Mouse (Mus musculus) large intestine, adult 2 months (tissue): ENCODE data around the gene Il21. TPM values are rescaled to one million over a fixed set of nuclear protein-coding genes. Genes with fewer than 3 reads are reported as not detected.

Experiments used
- DNase-seq: peaks from one replicate; pipeline ENCODE4 v3.0.0-alpha.2; 2012; ENCODE audit warnings: low read depth, low spot score
- WGBS: fragments of 180-500 bp; shearing (Covaris S2); methylation state at CpG from one replicate; pipeline ENCODE4 v1.1.7; 2018; 5-methylcytosine and 5-hydroxymethylcytosine counted together
- polyA plus RNA-seq: library from polyadenylated mRNA; depleted of rRNA; stranded (reverse); fragments of >200 nt; gene quantifications from 2 replicates; pipeline ENCODE4 v1.2.3, GENCODE M21; 2012; rRNA removed

The Il21 gene
- polyA plus RNA-seq = 0.11 and 0.16 TPM in 2 replicates

- no peak for DNase-seq
- WGBS = 72% methylated on average over 7 of the region's 7 CpGs
These were observed at the start of gene Il21 for GRCm38 (mm10) chr3:37232586-37233222. TSS of gene Il21 (minus strand) at chr3:37232636.

GRCm38 (mm10) chr3:37280871-37281270 lies 48.4 kb upstream of the Il21 start:
- DNase-seq = no peak
- WGBS = 66% methylated on average over 8 of the region's 8 CpGs

DNA sequence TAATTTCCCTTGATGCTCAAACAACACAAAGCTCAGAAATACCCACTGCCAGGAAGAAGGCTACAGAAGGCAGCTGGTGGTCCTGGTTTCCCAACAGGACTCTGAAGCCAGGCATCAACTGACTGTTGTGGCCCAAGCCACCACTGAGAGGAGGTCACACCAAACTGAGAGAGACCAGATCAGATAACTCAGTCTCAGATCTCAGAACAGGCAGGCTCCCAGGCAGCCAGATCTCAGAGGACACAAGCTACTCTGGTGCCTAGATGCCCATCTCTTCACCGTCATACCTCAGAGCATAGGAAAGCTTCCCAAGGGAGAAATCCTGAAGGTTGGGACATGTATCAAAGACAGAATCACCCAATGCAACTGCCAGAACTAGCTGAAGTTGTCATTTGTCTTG lies 47.8 kb upstream of the Il21 start:
- WGBS = 90% methylated on average over 1 of the region's 1 CpGs
- DNase-seq = no peak

DNA sequence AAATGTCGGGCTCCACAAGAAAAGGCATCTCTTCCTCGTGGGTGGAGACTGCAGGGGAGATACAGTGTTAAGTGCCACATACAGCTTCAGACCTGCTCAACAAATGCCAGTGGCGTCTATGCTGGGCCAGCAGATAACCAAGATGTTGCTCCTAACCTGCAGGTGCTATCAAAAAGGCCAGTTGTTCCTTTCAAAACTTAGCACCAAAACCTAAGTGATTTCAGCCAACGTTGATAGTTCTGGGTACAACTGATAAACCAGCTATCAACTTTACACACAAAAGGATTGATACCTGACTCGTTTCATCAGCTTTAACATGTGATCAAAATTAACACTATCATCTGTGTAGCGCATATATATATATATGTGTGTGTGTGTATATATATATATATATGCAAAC lies 42.2 kb upstream of the Il21 start:
- WGBS = 70% methylated on average over 6 of the region's 6 CpGs
- no peak for DNase-seq

DNA sequence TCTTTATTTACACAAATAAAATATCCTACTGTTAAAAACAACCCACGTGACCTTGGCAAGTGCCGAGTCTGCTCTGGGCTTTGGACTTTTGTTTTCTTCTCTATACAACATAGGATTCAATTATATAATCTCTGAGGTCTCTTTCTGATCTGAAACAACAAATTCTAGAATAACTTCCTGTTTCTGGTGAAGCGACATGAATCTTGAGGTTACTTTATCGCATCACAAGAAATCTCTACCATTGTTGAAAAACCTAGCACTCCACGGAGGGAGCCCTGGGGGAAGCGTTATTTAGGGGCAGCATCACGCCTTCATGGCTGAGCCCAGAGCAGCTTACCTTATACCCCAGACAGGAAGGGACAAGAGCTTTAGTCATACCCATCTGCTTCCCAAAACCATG lies 40.7 kb upstream of the Il21 start:
- no peak for DNase-seq
- WGBS = 71% methylated on average over 7 of the region's 7 CpGs

GRCm38 (mm10) chr3:37271209-37271608 lies 38.8 kb upstream of the Il21 start:
- DNase-seq = no peak
- WGBS = 5% methylated on average over 1 of the region's 1 CpGs

DNA sequence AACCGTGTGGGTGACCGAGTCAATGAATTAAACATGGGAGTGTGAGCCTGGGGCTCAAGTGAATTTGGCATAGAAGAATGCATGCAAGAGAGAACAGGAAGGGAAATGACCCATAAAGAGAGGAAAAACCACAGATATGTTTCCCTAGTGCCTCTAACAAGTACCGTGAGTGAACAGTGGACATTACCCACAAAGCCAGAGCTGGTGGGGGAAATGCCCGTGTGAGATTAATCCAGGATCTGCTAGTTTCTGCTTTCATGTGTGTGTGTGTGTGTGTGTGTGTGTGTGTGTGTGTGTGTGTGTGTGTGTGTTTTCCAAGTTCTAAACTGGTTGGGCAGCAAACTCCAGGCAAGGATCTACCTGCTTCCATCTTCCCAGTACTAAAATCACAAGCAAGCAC lies 37.5 kb upstream of the Il21 start:
- DNase-seq = no peak
- WGBS = 91% methylated on average over 4 of the region's 4 CpGs

DNA sequence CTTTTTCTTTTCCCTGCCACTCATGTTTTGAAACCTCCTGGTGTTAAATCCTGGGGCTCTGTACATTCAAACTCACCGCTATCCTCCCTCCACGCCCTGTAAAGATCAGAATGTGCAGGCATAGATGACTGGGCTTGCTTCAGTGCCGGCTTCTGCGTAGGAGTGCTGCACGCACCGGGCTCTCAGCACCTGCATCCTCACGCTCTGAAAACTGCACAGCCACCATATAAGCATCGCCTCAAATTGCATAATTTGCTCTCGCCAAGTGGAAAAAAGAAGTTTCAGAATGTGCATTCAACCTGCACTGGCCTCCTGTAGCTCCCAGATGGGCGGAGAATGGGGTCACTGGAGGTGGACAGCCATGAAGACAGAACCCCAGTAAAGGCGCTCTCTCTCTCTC lies 35.9 kb upstream of the Il21 start:
- no peak for DNase-seq
- 80% methylated on average over 11 of the region's 11 CpGs for WGBS

GRCm38 (mm10) chr3:37259331-37259999 lies 27.0 kb upstream of the Il21 start:
- WGBS = 33% methylated on average over 10 of the region's 10 CpGs
- no peak for DNase-seq

GRCm38 (mm10) chr3:37257776-37258175 lies 25.3 kb upstream of the Il21 start:
- no peak for DNase-seq
- 91% methylated on average over 15 of the region's 15 CpGs for WGBS

DNA sequence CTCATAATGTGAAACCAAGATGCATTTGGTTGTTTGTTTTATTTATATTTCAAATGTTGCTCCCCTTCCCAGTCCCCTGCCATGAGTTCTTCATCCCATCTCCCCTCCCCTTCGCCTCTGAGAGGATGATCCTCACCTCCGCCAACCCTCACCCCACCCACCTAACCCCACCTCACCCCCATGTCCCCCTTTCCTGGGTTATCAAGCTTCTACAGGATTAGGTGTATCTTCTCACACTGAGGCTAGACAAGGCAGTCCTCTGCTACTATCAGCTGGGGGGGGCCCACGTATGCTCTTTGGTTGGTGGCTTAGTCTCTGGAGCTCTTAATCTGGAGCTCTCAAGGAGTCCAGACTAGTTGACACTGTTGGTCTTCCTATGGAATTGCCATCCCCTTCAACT lies 18.5 kb upstream of the Il21 start:
- DNase-seq = no peak

GRCm38 (mm10) chr3:37235025-37235424 lies 2.6 kb upstream of the Il21 start:
- WGBS = 76% methylated on average over 4 of the region's 4 CpGs
- no peak for DNase-seq

More for the DNA sequence above, 18.5 kb upstream of the Il21 start:
- WGBS = 88% methylated on average over 3 of the region's 3 CpGs

DNA sequence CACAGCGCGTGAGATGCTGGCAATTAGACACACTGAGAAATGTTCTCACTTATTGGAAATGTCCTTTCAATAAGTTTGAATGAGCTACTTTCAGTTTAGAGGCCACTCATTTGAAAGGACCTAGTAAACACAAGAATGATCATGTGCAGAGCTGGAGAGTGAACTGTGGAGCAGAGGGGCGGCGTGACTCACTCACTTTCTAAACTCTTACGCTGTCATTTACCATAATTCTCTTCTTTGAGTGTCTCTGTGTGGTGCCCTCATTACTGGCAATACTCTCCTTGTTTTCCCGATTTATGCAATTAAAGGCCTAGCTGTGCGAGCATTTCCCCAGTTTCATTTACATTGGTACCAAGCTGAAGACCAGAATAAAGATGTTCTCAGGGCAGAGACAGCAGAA lies 1.3 kb downstream of the Il21 start:
- no peak for DNase-seq
- 86% methylated on average over 7 of the region's 7 CpGs for WGBS

DNA sequence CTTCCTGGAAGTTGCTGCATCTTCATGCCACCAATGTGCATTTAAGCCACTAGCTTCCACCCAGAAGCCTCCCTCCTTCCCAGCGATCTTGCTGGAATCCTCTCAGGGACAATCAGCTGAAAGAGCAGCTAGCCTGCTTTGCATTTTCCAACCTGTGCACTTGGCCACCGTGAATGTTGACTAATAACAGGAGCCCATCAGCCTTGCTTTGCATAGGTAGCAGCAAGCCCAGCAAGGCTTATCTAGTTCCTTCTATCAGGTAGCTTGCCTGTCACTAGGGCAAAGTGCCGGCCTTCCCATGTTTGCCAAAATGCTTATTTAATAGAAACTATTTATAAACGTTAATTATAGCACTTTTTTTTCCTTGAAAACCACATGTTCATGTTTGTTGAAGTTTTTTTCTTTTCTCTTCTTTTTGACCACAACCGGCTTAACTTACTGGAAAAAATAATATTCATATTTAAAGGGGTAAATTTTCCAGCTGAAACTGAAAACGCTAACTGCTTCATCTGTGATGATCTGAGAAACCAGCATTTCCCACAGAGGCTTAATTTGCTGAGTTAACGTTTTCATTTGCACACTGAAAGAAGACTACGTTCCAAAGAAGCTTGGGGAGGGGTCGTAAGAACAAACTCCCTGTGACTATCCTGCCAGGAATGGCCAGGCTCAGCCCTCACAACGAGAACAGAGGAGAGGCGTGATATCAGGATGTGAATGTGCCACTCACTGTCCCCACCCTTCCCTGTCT lies 3.2 kb downstream of the Il21 start:
- no peak for DNase-seq
- 49% methylated on average over 11 of the region's 11 CpGs for WGBS

- WGBS = 90% methylated on average over 13 of the region's 13 CpGs
- no peak for DNase-seq
These were observed 7.3 kb downstream of the Il21 start for GRCm38 (mm10) chr3:37225124-37225523.

DNA sequence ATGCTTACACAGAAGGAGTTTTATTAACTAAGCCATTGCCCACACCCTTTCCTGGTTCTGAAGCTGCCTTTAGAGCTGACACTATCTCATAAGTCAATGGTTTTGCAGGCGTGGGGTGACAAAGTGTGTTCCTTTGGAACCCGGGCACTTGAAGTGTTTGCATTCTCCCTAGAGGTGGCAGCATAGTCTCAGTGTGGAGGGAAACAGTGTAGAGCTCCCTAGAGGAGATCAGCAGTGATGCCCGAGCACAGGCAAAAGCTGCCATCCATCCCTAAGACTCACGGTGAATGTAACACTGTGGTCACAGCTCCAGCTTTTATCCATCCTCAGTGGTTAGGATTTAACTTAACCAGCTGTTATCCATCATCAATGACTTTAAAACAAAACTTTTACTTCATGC lies 13.4 kb downstream of the Il21 start:
- DNase-seq = no peak
- WGBS = 17% methylated on average over 4 of the region's 4 CpGs

GRCm38 (mm10) chr3:37205226-37205800 lies 27.1 kb downstream of the Il21 start:
- WGBS = 51% methylated on average over 8 of the region's 8 CpGs
- no peak for DNase-seq

DNA sequence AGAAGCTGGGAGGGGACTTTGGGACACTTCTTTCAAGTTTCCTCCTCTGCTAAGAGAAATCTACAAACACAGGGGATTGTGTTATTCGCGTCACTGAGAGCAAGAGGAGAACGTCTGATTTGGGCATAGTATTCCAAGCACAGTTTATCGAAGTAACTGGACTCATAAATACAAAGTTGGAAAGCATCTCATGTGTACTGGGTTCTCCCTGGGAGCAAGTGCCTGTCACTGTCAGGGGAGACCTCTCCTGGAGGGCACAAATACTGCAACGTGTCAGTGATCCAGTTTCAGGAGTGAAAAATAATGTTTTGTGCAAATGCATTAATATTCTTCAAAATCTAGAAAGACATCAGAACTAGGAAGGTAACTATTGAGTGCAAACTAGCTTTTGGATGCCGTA lies 27.9 kb downstream of the Il21 start:
- peak; percentile 10 for DNase-seq
- WGBS = 18% methylated on average over 6 of the region's 6 CpGs

DNA sequence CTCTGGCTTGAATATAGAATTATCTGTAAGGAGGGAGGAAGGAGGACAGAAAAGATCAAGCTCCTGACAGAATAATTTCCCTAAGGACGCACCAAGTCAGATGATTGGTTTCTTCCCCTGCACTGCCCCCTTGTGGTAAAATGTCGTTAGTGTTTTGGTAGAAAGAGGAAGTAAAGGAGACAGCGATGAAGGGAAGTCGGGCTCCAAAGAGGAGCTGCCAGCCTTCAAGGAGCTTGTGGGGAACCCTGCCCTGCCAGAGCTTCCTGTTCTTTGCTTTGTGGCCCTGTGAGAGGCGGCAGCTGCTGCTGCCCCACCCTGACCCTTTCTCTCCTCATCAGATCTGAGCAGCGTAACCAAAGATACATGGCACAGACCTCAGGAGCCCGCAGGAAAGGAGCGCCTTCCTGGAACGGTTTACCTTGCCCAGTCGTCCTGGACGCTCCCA lies 28.4 kb downstream of the Il21 start:
- DNase-seq = peak; percentile 82
- under 1% methylated on average over 11 of the region's 11 CpGs for WGBS

- WGBS = 81% methylated on average over 7 of the region's 7 CpGs
- no peak for DNase-seq
These were observed 29.6 kb downstream of the Il21 start for GRCm38 (mm10) chr3:37202856-37203255.
